Mouse (Mus musculus): Measurements from ENCODE around the gene Sept9. TPM values are rescaled to one million over a fixed set of nuclear protein-coding genes. Genes with fewer than 3 reads are reported as not detected.
A peak's percentile ranks its signal among the peaks of the same experiment; 100 is the strongest.
"Not testable (repeated sequence)": the region's sequence is repeated elsewhere in the genome, so short reads cannot be mapped to it uniquely, and the experiment has no call there.

The Sept9 gene
- total RNA-seq, 2 experiments from 2014 or later, result 61.0 to 84.7 TPM

DNA sequence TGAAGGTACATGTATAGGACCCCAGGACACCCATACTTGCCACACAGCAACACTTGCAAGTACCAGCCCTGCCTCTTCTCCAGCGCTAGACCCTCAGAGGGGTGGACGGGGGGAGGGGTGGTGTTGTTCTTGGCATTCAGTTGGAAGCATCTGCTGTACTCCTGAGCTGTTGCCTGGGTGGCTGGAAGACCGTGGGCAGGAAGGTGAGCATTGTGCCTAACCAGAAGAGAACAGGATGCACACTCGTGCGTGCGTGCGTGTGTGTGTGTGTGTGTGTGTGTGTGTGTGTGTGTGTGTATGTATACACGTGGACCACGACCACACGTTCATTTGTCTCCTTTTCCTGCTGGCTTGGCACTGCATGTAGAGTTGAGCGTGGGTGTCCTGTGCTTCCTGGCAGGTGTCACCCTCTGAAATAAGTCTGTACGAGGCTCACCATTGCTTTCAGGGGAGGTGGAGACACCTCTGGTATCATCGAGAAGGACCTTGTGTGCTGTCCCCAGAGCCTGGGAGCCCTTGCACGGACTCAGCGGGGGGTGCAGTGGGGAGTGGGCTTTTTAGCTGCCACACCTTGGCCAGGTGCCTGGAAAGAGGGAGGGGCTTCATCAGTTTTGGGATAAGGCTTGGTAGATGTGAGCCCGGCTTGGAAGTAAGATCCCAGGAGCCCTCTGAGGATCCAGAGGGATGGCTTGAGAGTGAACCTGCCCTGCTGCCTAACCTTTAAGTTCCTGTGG, 127.6 kb downstream of the Sept9 start:
- intact Hi-C loops (cut with DNase I), result no loop called here
- DNase-seq (ENCODE audit: low spot score in 2 of 2), result peak; percentile 69 to 80

DNA sequence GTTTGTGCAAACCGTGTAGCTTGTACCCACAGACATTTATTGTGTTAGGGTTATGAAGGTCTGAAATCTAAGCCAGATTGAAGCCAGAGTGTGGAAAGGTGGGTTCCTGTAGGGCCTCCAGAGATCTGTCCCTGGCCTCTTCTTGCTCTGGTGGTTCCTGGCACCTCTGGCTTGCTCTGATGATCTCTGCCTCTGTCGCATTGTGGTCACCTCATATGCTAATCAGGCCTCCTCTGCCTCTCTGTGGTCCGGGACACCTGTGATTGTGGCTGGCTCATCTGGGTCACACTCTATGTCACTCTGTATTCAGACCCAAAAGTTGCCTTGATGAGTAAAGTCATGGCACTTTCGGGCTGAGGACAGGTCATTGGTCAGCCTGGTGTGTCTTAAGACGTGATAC, 128.2 kb downstream of the Sept9 start:
- intact Hi-C loops (cut with DNase I), result no loop called here
- DNase-seq (ENCODE audit: low spot score in 2 of 2), result no peak

DNA sequence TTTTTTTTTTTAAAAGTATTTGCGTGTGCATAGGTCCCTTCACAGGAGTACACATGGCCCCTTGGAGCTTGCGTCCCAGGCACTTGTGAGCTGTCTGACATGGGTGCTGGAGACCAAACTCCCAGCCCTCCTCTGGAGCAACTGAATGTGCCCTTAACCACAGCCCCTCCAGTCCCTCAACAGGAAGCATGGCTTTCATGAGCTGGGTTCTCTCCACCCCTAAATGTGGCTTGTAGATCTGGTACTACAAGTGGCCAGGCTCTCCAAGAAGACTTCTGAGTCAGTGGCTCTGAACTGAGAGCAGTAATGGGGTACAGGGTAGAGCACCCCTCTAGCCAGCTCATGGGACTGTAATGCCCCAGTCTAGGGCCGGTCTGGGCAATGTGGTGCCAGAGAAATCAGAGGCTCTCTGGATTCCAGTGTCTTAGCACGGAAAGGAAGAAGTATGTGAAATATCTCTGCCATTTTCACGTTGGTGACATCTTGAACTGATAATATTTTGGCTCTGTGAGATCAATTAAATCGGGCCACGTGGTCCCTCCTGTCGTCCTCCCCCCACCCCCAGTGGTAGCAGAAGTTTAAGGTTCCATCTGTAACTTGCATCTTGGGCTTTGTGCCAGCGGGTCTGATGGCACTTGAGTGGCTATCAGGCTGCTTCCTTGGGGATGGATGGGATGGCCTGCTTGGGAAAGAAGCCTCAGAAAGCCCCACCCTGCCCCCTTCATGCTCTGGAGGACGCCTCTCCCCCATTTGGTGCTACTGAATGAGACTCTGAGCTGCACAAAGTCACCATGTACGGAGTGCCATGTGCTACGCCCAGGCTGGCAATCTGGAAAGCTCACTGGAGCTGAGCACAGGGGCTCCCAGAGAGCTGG, 130.9 kb downstream of the Sept9 start:
- intact Hi-C loops (cut with DNase I), result no loop called here
- DNase-seq (ENCODE audit: low spot score in 2 of 2), result peak in 1 of 2 experiments; percentile 33

DNA sequence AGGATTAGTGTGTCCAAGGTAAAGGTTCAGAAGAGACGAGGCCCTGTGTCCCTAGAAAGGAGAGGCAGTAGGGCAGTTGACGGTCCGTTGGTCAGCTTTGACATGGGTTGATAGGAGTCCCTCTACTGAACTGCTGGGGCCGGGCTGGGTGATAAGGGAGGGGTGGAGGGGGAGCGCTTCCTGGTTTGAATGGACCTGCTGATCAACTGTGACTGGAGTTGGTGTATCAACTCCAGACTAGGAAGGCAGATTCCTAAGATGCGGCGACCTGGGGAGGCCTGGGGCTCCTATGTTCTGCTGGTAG, 131.4 kb downstream of the Sept9 start:
- no peak for DNase-seq (ENCODE audit: low spot score in 2 of 2)
- intact Hi-C loops (cut with DNase I), result no loop called here

DNA sequence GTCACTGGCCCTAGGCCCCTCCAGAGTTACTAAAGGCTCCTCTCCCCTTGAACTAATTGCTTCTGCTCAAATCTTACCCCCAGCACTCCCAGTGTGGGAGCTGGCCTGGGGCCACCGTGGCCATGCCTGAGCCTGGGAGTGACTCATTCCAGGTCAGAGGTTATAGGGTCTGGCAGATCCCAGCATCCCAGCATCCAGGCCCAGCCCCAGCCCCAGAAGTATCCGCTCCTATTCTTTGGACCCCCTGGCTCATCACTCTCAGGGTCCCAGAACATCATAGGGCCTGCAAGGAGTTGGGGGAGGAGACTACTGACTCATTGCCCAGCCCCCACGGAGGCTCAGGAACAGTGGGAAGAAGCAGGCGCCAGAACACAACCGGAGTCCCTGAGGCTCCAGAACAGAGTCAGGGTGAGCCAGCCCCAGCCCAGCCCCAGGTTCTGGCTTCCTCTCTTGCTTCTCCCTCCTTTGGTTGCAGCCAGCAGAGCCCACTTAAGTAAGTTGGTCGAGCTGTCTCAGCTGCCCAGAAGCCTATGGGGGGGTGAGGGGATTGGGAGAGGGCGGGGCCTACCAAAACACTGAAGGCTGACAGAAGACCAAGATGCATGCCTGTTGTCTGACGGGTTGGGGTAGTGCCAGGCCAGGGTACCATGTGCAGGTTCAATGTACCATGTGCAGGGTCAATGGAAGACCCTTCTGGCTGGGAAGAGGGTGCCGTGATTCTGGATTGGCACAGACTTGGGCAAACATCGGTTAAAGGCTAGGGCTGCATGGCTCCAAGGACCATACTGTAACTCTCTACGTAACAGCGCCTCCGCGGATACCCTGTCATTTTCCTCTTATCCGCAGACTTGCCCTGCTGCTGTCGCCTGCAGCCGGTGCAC, 132.1 kb downstream of the Sept9 start:
- no peak for DNase-seq (ENCODE audit: low spot score in 2 of 2)
- intact Hi-C loops (cut with DNase I), result no loop called here

DNA sequence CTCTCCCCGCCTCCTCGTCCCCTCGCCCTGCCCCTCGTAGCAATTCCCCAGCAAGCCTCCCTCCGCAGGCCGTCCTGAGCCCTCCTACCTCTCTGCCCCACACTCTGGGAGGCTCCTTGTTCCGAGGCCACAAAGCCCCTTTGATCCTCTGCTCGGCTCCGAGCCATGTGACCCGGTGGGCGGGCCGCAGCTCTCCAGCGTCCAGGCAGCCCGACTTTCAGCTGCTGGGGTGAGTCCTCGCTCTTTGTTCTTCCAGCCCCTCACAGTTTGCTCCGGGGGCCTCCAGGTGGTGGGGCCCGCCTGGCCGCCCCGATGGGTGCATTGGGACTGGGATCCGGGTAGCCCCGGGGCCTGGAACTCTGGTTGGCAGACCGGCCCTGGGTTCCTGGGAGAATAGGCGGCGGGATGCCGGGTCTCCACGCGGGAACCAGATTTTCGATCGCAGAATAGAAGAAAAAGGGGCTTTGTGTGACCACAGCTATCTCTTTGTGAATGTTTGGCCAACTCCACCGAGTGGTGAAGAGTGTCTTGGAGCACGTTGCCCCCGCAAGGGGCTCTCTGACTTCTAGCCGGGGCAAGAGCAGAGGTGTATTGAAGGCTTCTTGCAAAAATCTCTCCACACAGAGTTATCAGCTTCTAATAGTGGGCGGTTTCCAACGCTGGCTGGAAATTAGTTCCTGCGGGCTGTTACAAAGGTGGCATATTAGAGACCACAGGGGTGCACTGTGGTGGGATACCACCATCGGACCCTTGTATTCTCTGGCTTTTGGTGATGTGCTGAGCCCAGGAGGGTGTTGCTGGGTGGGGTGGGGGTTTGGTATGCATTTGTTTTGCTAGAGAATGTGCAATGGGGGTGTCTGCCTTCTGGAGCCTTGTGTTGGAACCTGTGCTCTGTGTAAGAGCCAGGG, 133.0 kb downstream of the Sept9 start:
- peak; percentile 63 to 70 for DNase-seq (ENCODE audit: low spot score in 2 of 2)

DNA sequence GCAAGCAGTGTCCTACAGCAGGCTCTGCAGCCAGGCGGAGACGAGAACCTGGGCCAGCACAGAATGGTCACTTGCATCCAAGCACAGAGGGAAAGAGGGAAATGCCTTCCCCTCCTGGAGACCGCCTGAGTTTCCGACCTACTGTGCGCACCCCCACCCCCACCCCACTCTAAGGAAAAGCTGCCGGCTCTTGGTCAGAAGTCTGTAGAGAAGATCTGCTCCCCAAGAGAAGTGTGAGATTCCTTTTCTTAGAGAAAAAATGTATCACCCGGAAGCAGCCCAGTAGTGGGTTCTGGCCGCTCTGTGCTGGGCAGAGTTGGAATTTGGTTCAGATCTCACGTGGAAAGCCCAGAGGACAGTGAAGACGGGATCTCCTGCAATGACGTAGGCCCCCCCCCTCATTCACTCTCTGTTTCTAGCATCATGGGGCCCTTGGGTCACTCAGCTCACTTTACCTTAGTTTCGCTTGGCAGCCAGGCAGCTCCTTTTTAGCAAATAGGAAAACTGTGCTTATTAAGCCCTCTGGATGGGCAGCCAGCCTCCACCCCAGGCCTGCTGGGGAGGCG, 133.8 kb downstream of the Sept9 start:
- DNase-seq (ENCODE audit: low spot score in 2 of 2), result no peak
- intact Hi-C loops (cut with DNase I), result no loop called here

More for the DNA sequence above, 133.0 kb downstream of the Sept9 start:
- intact Hi-C loops (cut with DNase I), result no loop called here

DNA sequence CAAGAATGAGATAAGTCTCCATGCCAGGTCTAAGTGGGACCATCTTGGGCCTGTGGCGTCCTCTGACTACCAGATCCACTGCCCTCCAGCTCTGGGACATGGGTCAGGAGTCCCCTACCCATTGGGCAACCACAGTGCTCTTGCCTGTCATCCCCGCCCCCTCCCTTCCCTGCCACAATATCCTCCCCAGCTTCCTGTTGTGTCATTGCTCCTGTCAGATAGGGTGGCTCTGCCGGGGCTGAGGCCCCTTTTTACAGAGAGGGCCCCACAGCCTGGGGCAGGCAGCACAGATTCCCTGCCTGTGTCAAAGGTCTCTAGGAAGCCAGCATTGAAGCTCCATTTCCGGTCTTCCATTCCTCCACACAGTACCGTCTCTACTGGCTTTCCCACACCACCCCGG, 134.6 kb downstream of the Sept9 start:
- DNase-seq (ENCODE audit: low spot score in 2 of 2), result no peak
- intact Hi-C loops (cut with DNase I), result no loop called here

DNA sequence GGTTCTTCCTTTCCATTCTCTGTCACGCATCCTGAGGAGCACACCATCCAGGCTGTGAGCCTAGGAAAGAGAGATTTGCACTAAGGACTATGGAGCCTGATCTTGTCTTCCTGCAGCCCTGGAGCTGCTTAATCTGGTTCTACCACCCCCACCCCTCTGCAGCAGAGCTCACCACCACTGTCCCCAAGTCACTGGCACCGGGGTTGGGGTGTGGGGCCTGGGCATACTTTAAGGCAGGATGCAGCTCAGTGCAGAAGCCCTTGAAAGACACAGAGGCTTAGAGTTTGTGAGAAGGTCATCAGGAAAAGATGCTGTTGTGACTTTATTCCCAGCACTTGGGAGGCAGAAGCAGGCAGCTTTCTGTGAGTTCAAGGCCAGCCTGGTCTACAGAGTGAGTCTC, 135.7 kb downstream of the Sept9 start:
- intact Hi-C loops (cut with DNase I), result no loop called here

DNA sequence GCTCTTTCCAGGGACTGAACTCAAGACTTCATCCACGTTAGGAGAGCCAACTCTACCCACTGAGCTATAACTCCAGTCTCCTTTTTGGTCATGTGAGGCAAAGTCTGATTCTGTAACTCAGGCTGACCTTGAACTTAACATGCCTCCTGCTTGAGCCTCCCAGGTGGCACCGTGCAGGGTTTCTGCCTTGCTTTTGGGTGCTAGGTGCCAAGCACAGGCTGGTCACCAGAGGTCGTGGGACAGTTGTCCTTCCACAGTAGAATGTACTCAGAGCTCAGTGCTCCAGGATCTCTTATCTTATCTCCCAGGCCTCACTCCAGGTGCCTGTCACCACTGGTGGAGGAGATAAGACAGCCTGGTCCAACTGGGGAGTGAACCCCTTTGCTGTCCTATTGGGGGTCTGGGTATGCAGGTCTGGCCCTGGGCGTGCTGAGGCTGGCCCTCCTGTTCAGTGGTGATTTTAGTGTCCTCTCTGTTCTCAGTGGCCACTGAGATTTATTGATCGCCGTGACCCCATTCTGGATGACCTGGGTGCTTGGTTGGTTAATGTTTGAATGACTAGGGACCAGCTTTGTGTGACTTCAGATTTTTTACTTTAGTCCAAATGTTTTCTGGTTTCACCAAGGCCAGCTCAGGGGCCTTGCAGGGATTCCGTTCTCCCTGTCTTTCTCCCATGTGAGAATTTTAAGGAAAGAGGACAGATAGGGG, 136.8 kb downstream of the Sept9 start:
- DNase-seq (ENCODE audit: low spot score in 2 of 2), result no peak
- intact Hi-C loops (cut with DNase I), result no loop called here

More for the DNA sequence above, 135.7 kb downstream of the Sept9 start:
- no peak for DNase-seq (ENCODE audit: low spot score in 2 of 2)

DNA sequence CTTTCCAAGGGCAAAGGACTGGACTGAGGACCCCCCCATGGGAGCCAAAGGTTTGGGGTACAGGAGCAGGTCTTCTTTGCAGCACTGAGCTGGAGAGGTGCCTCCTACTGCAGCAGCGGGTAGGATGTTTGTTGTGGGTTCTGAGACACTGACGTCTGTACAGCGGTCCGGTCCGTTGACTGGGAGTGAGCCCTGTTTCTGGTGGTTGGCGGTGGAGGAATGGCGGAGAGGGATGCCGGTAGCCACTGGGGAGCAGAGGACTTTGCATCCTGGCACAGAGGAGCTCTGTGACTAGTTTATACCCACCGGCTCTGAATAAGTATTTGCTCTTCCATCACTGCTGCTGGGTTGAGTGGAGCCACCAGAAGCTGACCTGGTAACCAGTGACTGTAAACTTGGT, 138.3 kb downstream of the Sept9 start:
- DNase-seq (ENCODE audit: low spot score in 2 of 2), result no peak
- intact Hi-C loops (cut with DNase I), result no loop called here

DNA sequence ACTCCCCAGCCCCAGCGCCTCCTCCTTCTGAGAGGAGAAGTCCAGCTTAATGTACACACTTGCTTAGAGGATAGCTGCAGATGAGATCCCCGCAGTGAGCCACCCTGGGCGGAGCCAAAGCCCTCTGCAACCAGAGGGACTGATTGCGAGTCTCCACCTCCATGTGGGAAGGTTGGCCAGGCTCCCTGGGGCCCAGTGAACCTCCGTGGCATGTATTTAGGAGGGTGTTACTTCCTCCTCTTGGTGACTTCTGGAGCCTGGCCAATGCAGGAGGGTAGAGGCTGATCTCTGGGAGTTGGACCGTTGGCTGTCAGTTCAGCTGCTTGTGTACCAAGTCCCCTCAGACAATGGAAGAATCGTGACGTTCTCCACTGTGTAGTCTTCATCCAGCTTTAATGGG, 139.0 kb downstream of the Sept9 start:
- intact Hi-C loops (cut with DNase I), result no loop called here
- no peak for DNase-seq (ENCODE audit: low spot score in 2 of 2)

DNA sequence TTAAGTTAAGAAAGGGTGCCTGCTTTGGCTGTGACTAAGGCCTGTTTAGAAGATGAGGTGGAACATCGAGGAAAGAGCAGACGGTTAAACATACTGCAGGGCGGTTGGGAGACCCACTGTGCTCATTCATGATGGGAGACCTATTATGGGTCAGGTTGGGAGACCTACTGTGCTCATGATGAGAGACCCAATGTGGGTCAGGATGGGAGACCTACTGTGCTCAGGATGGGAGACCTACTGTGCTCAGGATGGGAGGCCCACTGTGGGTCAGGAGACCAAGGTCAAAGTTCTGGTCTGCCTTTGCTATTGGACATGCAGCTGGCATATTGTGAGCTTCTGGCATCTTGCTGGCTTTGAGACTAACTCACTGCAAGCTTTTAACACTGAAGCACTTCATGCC, 139.6 kb downstream of the Sept9 start:
- DNase-seq (ENCODE audit: low spot score in 2 of 2), result no peak
- intact Hi-C loops (cut with DNase I), result no loop called here

DNA sequence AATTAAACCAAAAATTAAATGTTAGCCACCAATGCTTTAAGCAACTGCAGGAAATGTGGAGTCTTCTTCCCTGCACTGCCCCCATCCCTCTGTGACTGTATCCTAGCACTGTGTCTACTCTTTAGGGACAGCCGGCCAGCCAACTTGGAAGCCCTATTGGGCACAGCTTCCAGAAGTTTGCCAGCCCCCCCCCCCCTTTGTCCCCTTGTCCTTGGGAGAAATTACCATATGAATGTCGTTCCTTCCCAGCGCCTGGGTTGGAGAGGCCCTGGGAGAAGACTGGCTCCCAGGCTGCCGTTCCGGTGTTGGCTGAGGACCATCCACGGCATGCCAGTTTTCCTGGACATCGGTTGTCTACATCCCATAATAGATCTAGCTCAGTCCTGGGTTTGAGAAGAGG, 141.8 kb downstream of the Sept9 start:
- DNase-seq (ENCODE audit: low spot score in 2 of 2), result no peak
- intact Hi-C loops (cut with DNase I), result no loop called here

DNA sequence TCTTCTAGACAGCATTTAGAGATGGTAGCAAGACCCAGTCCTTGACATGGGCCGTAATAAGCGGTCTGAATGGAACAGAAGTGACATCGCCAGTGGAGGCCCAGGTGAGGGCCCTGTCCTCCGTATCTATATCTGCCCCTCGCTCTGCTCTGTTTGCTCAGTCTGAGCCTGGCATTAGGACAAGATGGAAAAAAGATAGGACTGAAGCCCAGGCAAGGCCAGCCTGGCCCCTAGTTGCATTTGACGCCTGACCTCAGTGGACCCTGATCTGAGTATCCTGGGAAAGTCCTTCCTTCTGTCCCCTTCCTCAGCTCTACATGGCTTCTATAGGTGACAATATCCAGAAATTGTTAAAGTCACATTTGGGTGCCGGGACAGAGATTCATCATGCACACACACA, 142.6 kb downstream of the Sept9 start:
- intact Hi-C loops (cut with DNase I), result no loop called here
- DNase-seq (ENCODE audit: low spot score in 2 of 2), result no peak

DNA sequence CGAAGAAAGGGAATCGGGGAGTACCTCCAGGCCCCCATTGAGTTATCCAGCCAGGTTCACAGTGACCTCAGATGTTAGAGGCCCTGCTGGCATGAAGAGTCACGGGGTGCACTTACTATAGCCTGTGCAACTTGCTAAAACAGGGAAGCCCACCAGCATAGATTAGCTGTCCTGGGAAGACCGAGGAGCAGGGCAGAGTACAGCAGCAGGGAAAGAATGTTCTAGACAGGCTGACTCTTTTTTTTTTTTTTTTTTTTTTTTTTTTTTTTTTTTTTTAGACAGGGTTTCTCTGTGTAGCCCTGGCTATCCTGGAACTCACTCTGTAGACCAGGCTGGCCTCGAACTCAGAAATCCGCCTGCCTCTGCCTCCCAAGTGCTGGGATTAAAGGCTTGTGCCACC, 143.0 kb downstream of the Sept9 start:
- DNase-seq (ENCODE audit: low spot score in 2 of 2); intact Hi-C loops (cut with DNase I): not testable (repeated sequence)

DNA sequence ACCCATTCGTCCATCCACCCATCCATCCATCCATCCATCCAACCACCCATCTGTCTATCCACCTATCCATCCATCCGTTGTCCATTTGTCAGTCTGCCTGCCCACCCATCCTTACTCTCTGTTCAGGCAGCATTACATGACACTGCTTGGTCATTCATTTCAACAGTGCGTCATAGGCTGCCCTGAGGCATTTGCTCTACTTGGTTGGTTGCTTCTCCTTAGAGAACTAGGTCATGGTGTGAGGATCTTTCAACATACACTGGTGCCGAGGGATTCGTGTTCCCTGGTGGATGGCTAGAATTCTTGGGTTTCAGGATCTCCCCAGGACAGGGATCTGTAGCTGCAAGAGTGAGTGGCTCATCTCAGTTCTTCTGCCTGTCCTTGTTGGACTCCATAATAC, 144.3 kb downstream of the Sept9 start:
- no peak for DNase-seq (ENCODE audit: low spot score in 2 of 2)
- intact Hi-C loops (cut with DNase I), result no loop called here

DNA sequence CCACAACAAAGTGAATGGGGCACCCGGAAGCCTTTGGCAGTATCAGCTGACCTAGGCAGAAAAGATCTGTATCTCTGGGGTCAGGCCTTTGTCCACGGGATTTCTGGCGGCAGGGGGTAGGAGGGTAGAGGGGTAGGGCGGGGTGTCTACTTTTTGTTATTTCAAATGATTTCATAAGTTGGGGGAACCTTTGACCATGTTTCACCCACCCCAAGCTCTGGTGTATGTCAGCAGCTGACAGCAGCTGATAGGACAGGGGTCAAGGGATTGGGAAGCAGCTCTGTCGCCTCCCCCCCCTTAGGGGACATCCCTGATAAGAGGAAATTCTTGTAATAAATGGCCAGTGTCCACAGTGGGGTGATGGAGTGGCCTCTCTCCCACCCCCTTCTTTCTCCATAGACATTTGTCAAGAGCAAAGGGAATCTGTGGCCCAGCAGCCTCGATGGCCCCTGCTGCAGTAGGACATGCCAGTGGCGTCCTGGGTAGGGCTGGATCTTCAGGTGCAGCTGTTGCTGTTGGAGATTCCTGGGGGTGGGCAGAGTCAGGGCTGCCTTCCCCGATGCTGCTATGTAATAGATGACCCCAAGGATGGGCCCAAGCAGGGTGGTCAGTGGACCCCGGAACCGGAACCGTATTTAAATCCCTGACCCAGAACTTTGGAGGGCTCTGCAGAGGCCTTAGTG, 145.0 kb downstream of the Sept9 start:
- intact Hi-C loops (cut with DNase I), result no loop called here
- no peak for DNase-seq (ENCODE audit: low spot score in 2 of 2)

Data from left cerebral cortex, postnatal 25 days (tissue).